Mouse (Mus musculus) embryo, embryonic 10.5 days (tissue): ENCODE data around the gene DXBay18.
A peak's percentile ranks its signal among the peaks of the same experiment; 100 is the strongest.
"Not testable (repeated sequence)": the region's sequence is repeated elsewhere in the genome, so short reads cannot be mapped to it uniquely, and the experiment has no call there.

ENCODE experiments used
- DNase-seq: peaks from one replicate; pipeline ENCODE4 v3.0.0-alpha.2; 2015; ENCODE audit warnings: low spot score

The DXBay18 gene

GRCm38 (mm10) chrX:73149350-73149749, at the start of gene DXBay18:
Gene DXBay18, minus strand, starts transcription at chrX:73149450.
- not testable (repeated sequence) for DNase-seq

DNA sequence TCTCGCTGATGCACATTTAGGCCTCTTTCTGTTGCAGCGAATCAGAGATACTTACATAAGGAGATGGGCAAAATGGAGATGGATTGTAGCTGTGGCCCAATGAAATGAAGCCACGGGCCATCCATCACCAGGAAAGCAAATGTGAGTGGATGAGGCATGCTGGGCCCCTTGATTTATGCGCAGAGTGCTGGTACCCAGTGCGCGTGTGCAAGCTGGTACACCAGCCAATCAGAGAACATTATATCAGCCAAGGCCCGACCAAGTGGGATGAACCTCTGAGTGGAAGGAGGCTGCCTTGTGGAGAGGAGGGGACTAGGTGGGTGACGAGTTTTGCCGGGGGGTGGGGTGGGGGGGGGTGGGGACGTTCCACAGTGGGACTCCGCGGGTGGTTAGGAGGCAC, 42.7 kb upstream of the DXBay18 start, which contains the start of gene Xlr3b:
Gene Xlr3b, plus strand, starts transcription at position 274 of the 400 bp plus-strand sequence.
- peak; percentile 0 for DNase-seq

DNA sequence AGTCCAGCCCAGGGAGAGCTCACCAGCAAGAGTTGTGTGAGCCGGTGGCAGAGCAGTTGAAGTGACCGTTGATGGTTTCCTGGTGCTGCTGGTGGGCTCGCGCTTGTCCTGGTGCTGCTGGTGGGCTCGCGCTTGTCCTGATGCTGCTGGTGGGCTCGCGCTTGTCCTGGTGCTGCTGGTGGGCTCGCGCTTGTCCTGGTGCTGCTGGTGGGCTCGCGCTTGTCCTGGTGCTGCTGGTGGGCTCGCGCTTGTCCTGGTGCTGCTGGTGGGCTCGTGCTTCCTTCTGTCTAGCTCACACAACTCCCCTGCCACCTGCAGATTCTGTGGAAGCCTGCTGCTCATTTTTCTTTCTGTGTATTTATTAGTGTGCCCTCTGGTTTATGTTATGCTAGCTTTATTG, 27.6 kb upstream of the DXBay18 start, which contains the start of gene Spin2d:
Gene Spin2d, minus strand, starts transcription at position 101 of the 400 bp plus-strand sequence.
- DNase-seq: not testable (repeated sequence)

DNA sequence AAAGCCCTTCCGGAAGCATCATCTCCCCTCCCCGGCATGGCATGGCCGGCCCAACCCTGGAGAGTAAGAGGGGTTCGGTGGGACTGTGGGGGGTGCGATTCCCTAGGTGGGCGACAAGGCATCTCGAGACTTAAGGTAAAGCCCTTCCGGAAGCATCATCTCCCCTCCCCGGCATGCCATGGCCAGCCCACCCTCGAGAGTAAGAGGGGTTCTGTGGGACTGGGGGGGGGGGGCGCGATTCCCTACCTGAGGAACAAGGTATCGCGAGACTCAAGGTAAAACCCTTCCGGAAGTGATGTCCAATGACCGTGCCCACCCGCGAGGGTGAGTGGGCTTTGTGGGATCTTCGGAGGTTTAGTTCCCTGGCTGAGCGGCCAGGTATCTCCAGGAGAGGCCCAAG, 754 bp downstream of the DXBay18 start, which contains the start of gene Xlr5b:
Gene Xlr5b, plus strand, starts transcription at position 301 of the 400 bp plus-strand sequence.
- not testable (repeated sequence) for DNase-seq

DNA sequence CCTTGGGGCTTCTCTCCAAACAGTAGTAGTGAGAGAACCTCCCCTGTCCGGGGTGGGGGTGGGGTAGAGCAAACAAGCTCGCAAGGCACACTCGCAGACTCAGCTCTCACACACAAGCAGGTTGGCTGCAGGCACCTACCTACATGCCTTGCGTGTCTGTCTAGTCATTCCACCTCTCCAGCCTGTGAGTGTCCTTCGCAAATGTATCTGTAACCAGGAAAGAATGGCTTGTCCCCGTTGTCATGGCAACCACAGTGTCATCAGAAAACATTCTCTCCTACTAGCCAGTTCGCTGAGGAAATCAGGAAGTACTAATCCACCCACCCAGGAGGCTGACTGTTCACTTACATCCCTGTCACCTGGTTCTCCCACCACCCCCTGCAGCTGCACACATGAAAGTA, 6.0 kb downstream of the DXBay18 start:
- not testable (repeated sequence) for DNase-seq

- DNase-seq: not testable (repeated sequence)
These were observed 26.1 kb downstream of the DXBay18 start for GRCm38 (mm10) chrX:73122859-73123829.

DNA sequence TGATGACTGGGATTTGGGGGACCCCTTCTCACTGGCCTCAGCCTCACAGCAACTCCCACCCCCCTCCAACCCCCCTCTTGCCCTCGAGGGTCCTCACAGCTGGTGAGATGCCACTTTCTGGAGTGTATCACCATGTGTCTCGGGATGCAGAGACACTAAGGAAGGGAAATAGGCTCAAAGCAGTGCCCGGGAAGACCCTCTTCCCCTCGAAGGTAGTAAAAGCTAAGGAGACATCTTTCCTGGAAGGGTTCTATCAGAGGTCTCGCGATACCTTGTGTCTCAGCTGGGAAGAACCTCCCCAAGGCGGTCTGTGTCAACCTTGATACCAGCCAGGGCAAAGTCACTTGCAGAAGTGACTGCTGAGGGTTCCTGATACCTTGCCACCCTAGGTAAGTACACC, 32.5 kb downstream of the DXBay18 start, which contains the start of gene Gm14685:
Gene Gm14685, plus strand, starts transcription at position 301 of the 400 bp plus-strand sequence.
- DNase-seq: not testable (repeated sequence)

GRCm38 (mm10) chrX:73096941-73097508, 52.2 kb downstream of the DXBay18 start, which contains the start of gene Xlr3a:
Gene Xlr3a, minus strand, starts transcription at chrX:73097095.
- DNase-seq: peak; percentile 0
